Mouse (Mus musculus): Measurements from ENCODE around the gene Gm26566. TPM values are rescaled to one million over a fixed set of nuclear protein-coding genes. Genes with fewer than 3 reads are reported as not detected.
A peak's percentile ranks its signal among the peaks of the same experiment; 100 is the strongest.

Gm26566 gene
- polyA plus RNA-seq (2012; rRNA removed) = 0.26 and 0.34 TPM in 2 replicates

DNA sequence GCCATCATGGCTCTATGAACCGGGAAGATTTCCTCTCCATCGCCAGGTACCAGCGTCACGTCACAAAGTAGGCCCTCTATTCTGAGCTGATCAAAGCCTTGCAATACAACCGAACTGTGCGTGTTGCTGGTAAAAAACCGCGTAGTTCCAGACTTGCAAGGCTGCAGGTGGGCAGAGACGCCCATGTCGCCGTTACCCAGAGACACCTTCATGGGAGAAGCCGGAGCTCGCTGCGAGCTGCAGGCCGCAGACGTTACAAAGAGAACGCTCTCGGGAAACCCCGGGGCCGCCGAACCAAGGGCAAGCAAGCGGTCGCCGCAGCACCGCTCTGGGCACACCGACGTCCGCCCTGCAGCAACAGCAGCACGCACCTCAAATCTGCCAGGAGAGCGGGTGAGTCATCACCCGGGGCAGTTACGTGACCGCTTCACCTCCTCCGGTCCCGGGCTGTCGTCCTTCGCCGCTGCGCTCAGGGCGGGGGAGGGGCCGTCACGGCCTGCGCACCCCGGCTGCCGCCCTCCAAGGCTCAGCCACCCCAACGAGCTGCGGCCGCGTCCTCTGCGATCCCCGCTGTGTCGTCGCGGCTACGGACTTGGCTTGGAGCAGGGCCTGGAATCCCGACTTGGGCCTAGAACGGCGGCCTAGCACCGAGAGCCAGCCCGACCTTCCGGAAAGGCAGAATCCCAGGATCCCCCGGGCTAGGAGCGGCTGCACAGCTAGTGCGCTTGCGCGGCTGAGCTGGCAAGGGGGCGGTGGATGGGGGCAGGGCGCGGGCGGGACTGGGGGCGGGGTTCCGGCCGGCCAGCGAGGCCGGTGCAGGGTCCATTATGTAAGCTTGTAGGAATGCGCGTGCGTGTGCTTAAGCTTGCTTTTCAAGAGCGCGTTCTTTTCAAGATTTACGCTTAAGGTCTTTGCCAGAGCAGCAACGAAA lies at the start of gene Gm26566, which contains the start of gene Klhl9:
Gene Gm26566 (plus strand): TSS at position 15 of the 931 bp plus-strand sequence.
Gene Klhl9 (minus strand): TSS at position 675 of the 931 bp plus-strand sequence.
- Histone ChIP-seq H3K4me1 (ENCODE audit: control insufficient read depth, insufficient read depth, low read length) (peaks cover 3% of the 10 kb centered on the region; the same call in 1 of the 2 replicates), H3K4me3 (ENCODE audit: insufficient read depth, low read depth, low read length) (peak within 1 kb of the TSS; percentile 91), H3K27ac (ENCODE audit: insufficient read depth, low read depth, low read length) (peak within 1 kb of the TSS; percentile 99), H3K27me3 (replicated peaks; ENCODE audit: control insufficient read depth, insufficient read depth, low read length) (no peaks in the 10 kb centered on the region), H3K36me3 (ENCODE audit: control insufficient read depth, insufficient read depth, low read length) (peaks cover 3% of the 10 kb centered on the region)
- whole genome bisulfite sequencing = under 1% methylated on average over 82 of the region's 82 CpGs
- TF ChIP-seq CTCF (conservative IDR thresholded peaks at IDR 0.05; ENCODE audit: insufficient read depth, insufficient read length, low read depth, low read length) (no peak), POLR2A (IDR thresholded peaks at IDR 0.05; ENCODE audit: low read depth, low read length) (peak; percentile 83)
- peak; percentile 95 for DNase-seq

DNA sequence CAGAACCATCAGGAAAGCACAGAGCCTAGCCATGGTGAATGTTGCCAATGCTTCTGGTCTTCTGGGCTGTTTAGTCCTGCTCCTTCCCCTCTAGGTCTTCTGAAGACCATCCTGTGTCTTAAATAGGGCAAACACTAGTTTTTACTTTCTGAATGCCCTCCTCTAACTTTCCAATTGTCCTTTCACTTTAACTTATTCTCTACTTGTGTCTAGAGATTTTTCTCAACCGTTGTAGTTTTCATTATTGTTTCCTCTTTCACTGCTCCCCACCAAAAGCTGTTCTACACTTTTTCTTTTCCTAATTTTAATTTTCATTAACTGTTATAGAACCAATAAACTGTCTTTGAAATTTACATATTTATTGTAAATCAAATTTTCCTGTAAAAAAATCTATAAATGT lies 44.8 kb upstream of the Gm26566 start, which contains the start of gene Ifna16:
Gene Ifna16 (minus strand): TSS at position 101 of the 400 bp plus-strand sequence.
- no peaks in the 10 kb centered on the region for H3K4me1 ChIP-seq (ENCODE audit: control insufficient read depth, insufficient read depth, low read length)
- H3K36me3 ChIP-seq (ENCODE audit: control insufficient read depth, insufficient read depth, low read length) = no peaks in the 10 kb centered on the region
- WGBS = 78% methylated on average over 1 of the region's 1 CpGs
- no peak for DNase-seq
- no peak within 1 kb of the TSS for H3K27ac ChIP-seq (ENCODE audit: insufficient read depth, low read depth, low read length)
- H3K4me3 ChIP-seq (ENCODE audit: insufficient read depth, low read depth, low read length) = no peak within 1 kb of the TSS
- TF ChIP-seq POLR2A (IDR thresholded peaks at IDR 0.05; ENCODE audit: low read depth, low read length) (no peak), CTCF (conservative IDR thresholded peaks at IDR 0.05; ENCODE audit: insufficient read depth, insufficient read length, low read depth, low read length) (no peak)
- H3K27me3 ChIP-seq (replicated peaks; ENCODE audit: control insufficient read depth, insufficient read depth, low read length) = no peaks in the 10 kb centered on the region

DNA sequence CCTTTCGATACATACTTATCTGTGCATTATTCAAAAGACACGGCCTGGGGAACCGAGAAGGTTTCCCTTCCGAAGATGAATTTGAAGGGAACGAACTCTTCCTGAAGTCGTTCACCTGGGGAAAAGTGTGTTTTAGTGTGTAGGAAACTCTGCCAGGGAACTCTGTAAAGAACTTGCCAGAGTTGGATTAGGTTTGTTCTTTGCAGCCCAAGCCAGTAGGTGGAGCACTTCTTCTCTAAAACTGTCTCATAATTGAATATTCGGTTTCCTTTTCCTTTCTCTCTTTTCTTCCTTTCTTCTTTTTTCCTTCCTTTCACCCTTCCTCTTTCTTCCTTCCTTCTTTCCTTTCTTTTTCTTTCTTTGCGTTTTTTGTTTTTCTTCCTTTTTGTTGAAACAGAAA lies 41.2 kb upstream of the Gm26566 start:
- no peaks in the 10 kb centered on the region for H3K27me3 ChIP-seq (replicated peaks; ENCODE audit: control insufficient read depth, insufficient read depth, low read length)
- H3K36me3 ChIP-seq (ENCODE audit: control insufficient read depth, insufficient read depth, low read length) = no peaks in the 10 kb centered on the region
- TF ChIP-seq POLR2A (IDR thresholded peaks at IDR 0.05; ENCODE audit: low read depth, low read length) (no peak), CTCF (conservative IDR thresholded peaks at IDR 0.05; ENCODE audit: insufficient read depth, insufficient read length, low read depth, low read length) (no peak)
- no peak overlapping the region for H3K4me3 ChIP-seq (ENCODE audit: insufficient read depth, low read depth, low read length)
- 40% methylated on average over 8 of the region's 8 CpGs for WGBS
- peak; percentile 25 for DNase-seq
- H3K4me1 ChIP-seq (ENCODE audit: control insufficient read depth, insufficient read depth, low read length) = no peaks in the 10 kb centered on the region
- no peak overlapping the region for H3K27ac ChIP-seq (ENCODE audit: insufficient read depth, low read depth, low read length)

GRCm38 (mm10) chr4:88681353-88681752 lies 40.3 kb upstream of the Gm26566 start:
- 57% methylated on average over 3 of the region's 3 CpGs for WGBS
- H3K36me3 ChIP-seq (ENCODE audit: control insufficient read depth, insufficient read depth, low read length) = no peaks in the 10 kb centered on the region
- H3K4me3 ChIP-seq (ENCODE audit: insufficient read depth, low read depth, low read length) = no peak overlapping the region
- TF ChIP-seq CTCF (conservative IDR thresholded peaks at IDR 0.05; ENCODE audit: insufficient read depth, insufficient read length, low read depth, low read length) = no peak
- TF ChIP-seq POLR2A (IDR thresholded peaks at IDR 0.05; ENCODE audit: low read depth, low read length) = no peak
- no peak for DNase-seq
- no peak overlapping the region for H3K27ac ChIP-seq (ENCODE audit: insufficient read depth, low read depth, low read length)
- no peaks in the 10 kb centered on the region for H3K27me3 ChIP-seq (replicated peaks; ENCODE audit: control insufficient read depth, insufficient read depth, low read length)
- H3K4me1 ChIP-seq (ENCODE audit: control insufficient read depth, insufficient read depth, low read length) = no peaks in the 10 kb centered on the region

DNA sequence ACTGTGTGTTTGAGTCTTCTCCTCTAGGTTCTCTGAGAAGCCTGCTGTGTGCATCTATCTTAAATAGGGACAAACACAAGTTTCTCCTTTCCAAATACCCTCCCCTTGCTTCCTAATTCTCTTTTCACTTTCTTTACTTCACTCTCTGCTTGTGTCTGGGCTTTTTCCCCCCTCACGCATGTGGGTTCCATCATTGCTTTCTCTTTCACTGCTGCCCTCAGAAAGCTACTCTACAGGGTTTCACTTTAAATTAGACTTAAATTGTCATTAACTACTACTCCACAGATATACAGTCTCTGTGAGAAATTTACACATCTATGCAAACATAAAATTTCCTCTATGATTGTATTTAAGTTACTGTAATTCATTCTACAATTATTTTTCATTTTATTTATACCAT lies 37.8 kb upstream of the Gm26566 start, which contains the start of gene Ifna2:
Gene Ifna2 (minus strand): TSS at position 101 of the 400 bp plus-strand sequence.
- no peaks in the 10 kb centered on the region for H3K4me1 ChIP-seq (ENCODE audit: control insufficient read depth, insufficient read depth, low read length)
- H3K27me3 ChIP-seq (replicated peaks; ENCODE audit: control insufficient read depth, insufficient read depth, low read length) = no peaks in the 10 kb centered on the region
- no peak for DNase-seq
- H3K27ac ChIP-seq (ENCODE audit: insufficient read depth, low read depth, low read length) = no peak within 1 kb of the TSS
- no peak within 1 kb of the TSS for H3K4me3 ChIP-seq (ENCODE audit: insufficient read depth, low read depth, low read length)
- no peak for TF ChIP-seq CTCF (conservative IDR thresholded peaks at IDR 0.05; ENCODE audit: insufficient read depth, insufficient read length, low read depth, low read length)
- no peak for TF ChIP-seq POLR2A (IDR thresholded peaks at IDR 0.05; ENCODE audit: low read depth, low read length)
- 91% methylated on average over 1 of the region's 1 CpGs for WGBS
- no peaks in the 10 kb centered on the region for H3K36me3 ChIP-seq (ENCODE audit: control insufficient read depth, insufficient read depth, low read length)

DNA sequence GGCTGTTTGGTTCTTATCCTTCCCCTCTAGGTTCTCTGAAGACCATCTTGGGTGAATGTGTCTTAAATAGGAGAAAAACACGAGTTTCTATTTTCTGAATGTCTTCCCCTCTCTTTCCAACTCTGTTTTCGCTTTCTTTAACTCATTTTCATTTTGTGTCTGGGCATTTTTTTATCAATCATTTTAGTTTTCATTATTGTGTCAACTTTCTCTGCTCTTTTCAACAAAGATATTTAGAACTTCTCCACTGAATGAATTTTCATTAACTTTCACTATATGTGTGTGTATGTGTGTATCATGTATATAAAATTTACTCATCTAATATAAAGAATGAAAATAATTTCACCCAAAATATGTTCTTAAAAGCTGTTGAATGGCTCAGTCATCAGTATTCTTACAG lies 30.3 kb upstream of the Gm26566 start, which contains the start of gene Ifnab:
Gene Ifnab (minus strand): TSS at position 101 of the 400 bp plus-strand sequence.
- DNase-seq = no peak
- no peak within 1 kb of the TSS for H3K4me3 ChIP-seq (ENCODE audit: insufficient read depth, low read depth, low read length)
- H3K27me3 ChIP-seq (replicated peaks; ENCODE audit: control insufficient read depth, insufficient read depth, low read length) = no peaks in the 10 kb centered on the region
- H3K4me1 ChIP-seq (ENCODE audit: control insufficient read depth, insufficient read depth, low read length) = no peaks in the 10 kb centered on the region
- H3K36me3 ChIP-seq (ENCODE audit: control insufficient read depth, insufficient read depth, low read length) = no peaks in the 10 kb centered on the region
- 66% methylated on average over 2 of the region's 2 CpGs for WGBS
- H3K27ac ChIP-seq (ENCODE audit: insufficient read depth, low read depth, low read length) = no peak within 1 kb of the TSS
- TF ChIP-seq CTCF (conservative IDR thresholded peaks at IDR 0.05; ENCODE audit: insufficient read depth, insufficient read length, low read depth, low read length) (no peak), POLR2A (IDR thresholded peaks at IDR 0.05; ENCODE audit: low read depth, low read length) (no peak)

DNA sequence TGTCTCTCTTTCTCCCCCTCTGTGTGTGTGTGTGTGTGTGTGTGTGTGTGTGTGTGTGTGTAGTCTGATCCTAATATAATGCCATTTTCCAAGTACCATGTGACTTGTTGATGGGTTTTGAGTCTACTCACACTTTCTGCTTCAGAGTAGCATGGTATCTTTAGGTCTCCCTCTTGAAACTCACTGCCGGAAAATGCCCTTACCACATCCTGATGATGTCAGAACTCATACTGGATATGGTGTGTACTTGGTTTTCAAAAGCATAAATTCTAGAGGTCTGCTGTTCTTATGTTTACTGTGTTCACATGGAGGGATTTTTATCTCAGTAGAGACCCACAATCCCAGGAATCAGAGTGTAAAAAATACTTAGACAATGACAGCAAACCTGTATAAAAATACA lies 29.1 kb upstream of the Gm26566 start:
- TF ChIP-seq POLR2A (IDR thresholded peaks at IDR 0.05; ENCODE audit: low read depth, low read length) = no peak
- TF ChIP-seq CTCF (conservative IDR thresholded peaks at IDR 0.05; ENCODE audit: insufficient read depth, insufficient read length, low read depth, low read length) = no peak
- no peak for DNase-seq
- H3K27me3 ChIP-seq (replicated peaks; ENCODE audit: control insufficient read depth, insufficient read depth, low read length) = no peaks in the 10 kb centered on the region
- 62% methylated on average over 1 of the region's 1 CpGs for WGBS
- no peak overlapping the region for H3K4me3 ChIP-seq (ENCODE audit: insufficient read depth, low read depth, low read length)
- no peaks in the 10 kb centered on the region for H3K36me3 ChIP-seq (ENCODE audit: control insufficient read depth, insufficient read depth, low read length)
- no peak overlapping the region for H3K27ac ChIP-seq (ENCODE audit: insufficient read depth, low read depth, low read length)
- peaks cover 5% of the 10 kb centered on the region; the same call in 1 of the 2 replicates for H3K4me1 ChIP-seq (ENCODE audit: control insufficient read depth, insufficient read depth, low read length)

All from kidney, adult 2 months (tissue).